Mouse (Mus musculus) thymus, postnatal 36 days (tissue): Measurements from ENCODE around the gene Bsdc1.
A peak's percentile ranks its signal among the peaks of the same experiment; 100 is the strongest.
"Not testable (repeated sequence)": the region's sequence is repeated elsewhere in the genome, so short reads cannot be mapped to it uniquely, and the experiment has no call there.

Experiments used
- DNase-seq, 2 experiments: peaks; one replicate each; pipeline ENCODE4 v3.0.0; 2022; ENCODE audit warnings: mixed read lengths in 2 of 2

The Bsdc1 gene

DNA sequence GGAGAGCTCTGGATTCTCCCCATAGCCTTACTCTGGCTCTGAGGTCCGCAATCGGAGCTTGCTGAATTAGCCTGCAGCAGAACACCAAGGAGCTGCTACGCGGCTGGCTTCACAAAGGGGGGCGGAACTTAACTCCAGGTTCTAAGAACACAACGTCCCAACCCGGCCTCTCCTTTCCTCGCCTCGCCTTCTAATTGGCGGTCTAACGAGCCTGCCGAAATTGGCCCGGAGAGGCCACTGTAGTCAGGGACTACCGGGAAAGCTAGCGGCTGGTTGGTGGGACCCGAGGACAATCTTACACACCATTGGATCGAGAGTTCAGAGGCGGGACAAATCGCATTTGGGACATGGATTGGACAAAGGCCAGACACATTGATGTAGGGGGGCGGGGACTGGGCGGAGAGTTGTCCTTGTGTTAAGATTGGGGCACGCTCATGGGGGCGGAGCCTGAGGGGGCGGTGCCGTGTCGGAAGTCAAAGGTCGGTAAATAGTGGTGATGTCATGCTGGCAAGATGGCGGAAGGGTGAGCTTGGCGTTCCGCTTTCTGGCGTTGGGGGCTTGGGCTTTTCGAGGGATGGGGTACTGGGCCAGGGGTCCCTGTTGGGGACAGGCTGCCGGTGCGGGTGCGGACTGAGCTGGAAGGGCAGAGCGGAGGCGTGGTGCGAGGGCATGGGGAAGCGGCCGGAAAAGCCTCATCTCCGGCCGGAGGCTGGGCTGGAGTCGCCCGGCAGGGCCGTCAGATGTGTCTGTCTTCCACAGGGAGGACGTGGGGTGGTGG, at the start of gene Bsdc1:
Bsdc1 (plus strand) TSS at position 399 of the 778 bp plus-strand sequence.
- DNase-seq = peak; percentile 100

DNA sequence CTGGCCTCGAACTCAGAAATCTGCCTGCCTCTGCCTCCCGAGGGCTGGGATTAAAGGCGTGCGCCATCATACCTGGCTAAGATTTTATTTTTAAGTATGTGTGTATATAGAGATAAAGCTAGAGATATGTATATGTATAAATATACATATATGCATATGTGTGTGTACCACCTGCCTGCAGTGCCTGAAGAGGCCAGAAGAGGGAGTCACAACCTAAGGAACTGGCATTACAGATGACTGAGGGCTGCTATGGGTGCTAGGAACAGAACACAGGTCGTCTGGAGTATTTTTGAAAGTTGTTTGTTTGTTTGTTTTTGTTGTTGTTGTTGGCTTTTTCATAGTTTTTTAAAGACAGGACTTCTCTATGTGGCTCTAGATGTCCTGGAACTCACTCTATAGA, 45.5 kb upstream of the Bsdc1 start:
- DNase-seq = no peak

DNA sequence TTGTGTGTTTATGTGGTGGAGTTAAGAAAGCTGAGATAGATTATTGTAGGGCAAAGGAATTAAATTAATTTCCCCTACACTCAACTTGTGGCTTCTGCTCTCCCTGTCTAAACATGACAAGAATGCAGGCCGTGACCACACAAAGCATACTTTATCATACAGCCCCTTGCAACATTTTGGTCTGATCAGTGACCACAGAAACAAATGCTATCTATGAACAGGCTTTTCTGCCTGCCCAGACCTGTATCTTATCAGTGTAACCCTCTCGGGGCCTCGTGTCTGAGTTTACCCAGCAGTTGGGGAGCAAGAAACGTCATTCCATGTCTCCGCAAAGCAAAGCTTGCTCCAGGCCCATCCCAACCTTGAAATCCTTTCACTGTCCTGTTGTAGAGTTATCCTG, 44.9 kb upstream of the Bsdc1 start:
- no peak for DNase-seq

DNA sequence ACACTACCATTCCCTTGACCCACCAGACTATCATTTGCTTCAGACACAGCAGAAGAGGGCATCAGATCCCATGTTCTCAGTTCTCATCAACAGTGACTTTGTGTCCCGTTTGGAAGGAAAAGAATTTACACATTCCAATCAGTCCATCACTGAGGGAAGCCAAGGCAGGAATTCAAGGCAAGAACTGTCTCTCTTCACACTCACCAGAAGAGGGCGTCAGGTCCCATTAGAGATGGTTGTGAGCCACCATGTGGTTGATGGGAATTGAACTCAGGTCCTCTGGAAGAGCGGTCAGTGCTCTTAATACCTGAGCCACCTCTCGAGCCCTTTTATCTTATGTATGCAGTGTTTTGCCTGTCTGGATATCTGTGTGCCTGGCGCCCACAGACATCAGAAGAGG, 43.1 kb upstream of the Bsdc1 start:
- no peak for DNase-seq

DNA sequence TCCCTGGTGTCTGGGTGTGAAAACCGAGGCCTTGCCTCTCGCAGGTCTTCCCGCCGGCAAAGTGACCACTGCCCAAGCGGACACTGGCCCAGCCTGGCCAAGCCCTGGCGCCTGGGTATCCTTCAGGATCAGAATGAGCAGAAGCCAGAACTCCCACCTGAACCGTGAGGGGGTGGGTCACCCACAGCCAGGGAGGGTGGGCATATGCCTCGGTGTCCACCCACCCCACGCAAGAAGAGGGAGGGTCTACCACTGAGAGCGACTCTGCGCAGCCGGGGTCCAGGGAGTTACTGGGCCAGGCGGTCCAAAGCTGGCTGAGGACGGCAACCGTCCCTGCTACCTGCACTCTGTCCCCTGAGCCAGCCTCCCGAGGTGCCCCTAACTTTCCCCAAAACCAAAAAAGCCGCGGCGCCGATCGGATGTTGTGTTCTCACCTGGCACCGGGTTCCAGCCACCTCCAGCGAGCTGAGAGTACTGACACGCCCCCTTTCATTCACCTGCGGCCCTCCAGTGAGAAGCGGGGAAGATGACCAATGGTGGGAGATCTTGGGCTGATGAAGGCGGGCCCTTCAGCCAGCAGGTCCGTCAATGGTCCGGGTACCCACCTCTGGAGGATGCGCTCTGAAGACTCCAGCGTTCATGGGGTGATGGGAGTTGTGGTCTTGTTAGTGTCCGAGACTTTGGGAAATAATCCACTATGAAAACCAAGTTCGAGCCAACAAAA, 20.9 kb upstream of the Bsdc1 start, which contains the start of gene Zbtb8b:
Zbtb8b (minus strand) TSS at position 514 of the 724 bp plus-strand sequence.
- DNase-seq = no peak

DNA sequence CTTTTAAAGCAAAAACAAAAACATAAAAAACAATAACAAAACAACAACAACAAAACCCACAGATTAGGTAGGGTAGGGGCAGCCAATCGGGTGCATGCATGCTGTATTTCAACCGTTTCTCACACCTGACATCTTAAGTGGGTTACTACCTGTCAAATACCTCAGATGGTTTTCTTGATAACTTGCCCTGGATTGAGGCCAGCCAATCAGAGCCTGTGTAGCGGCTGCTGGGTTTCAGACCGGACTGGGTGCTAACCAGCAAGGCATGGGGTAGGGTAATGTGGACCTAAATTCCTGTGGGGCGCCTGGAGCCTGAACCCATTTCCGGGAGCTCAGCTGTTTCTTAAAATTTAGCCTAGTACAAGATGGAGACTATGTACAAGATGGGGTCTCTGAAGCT, 20.2 kb upstream of the Bsdc1 start:
- DNase-seq = no peak

DNA sequence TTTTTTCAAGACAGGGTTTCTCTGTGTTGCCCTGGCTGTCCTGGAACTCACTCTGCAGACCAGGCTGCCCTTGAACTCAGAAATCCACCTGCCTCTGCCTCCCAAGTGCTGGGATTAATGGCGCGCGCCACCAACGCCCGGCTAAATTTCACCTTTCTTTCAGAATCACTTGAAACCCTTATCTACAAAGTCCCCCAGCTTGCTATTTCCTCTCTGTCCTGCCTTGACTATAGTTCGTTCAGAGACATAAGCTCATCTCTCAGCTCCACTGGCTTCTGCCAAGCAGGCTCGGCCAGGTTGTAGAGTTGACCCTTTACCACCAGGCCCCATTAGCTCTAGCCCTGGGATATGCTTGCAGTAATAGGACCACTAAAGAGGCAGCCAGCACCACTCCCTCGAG, 14.0 kb upstream of the Bsdc1 start:
- no peak for DNase-seq

DNA sequence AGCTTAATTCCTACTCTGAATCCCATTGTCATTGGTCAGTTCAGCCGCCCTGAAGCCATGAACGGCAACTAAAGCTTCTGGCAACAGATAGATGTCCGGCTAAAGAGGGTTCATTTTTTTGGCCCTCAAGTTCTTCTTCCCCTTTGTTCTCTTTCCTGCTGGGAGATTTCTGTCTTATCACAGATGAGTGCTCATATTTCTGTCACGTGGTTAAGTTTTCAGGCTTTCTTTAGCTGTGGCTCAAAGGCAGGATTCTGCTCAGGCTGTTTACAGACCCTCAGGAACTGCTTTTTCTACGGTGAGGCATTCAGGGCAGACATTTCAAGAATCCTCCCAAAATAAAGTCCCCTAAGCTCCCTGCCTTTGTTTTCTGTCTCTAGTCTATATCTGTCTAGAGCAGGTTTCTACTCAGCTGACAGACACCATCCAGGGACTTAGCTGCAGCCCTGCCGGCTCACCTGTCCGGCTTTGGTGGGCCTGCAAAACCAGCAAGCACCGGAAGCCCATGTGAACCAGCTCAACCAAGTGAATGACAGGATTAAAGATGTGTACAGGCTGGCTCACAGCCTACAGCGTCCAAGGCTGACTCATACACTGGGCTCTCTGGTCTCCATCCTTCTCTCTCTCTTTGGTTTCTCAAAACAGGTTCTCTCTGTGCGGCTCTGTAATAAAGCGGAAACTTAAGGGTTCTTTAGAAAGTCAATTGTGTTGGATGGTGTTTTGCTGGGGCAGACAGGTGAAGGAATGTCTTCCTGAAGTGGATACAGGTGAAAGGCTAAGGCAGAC, 13.4 kb upstream of the Bsdc1 start:
- no peak for DNase-seq

DNA sequence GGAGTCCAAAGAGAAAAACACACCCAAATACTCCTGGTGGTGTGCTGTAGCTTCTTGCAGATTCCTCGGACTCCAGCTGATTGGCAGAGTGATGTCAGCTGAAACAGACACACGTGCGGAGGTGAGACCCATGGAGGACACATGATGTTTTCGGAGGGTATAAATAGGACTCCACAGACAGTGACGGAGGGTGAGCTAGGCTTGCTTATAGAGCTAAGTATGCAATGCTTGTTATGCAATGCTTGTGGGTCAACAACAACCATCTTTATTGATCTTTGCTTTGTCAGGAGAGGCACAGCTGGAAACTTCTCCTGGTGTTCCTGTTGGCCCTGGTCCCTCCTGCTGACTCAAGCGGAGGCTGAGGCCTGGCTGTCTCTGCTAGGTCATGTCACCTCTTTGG, 12.7 kb upstream of the Bsdc1 start:
- no peak for DNase-seq

DNA sequence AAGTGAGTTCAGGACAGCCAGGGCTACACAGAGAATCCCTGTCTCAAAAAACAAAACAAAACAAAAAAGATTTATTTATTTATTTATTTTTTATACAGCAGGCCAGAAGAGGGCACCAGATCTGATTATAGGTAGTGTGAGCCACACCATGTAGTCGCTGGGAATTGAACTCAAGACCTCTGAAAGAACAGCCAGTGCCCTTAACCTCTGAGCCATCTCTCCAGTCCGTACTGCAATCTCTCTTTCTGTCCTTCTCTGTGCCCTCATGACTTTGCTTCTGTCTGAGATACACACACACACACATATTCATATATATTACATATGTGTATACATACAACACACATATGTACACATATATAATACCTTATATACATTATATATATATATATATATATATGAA, 10.5 kb upstream of the Bsdc1 start:
- no peak for DNase-seq

DNA sequence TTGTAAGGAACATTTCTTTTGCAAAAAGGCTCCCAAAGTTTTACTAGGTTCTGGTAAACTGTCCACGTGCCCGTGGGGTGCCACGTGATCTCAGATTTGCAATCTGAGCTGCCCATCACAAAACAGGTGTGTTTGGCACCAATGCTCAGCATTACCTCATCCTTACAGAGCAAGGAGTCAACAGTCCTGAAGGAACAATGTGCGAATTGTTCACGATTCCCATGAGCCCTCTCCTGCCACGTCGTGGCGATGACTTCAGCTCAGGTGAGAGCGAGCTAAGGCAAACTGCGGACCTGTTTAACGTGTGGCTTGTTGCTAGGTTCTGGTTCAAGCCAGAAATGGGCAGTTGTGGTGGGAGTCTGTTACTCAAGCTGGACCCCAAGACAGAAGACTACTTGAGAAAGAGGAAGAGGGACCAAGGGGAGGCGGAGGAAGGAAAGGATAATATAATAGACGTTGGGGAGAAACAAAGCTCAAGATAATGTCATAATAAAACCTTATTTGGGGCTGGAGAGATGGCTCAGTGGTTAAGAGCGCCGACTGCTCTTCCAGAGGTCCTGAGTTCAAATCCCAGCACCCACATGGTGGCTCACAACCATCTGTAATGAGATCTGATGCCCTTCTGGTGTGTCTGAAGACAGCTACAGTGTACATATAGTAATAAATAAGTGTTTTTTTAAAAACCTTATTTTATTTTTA, 9.8 kb upstream of the Bsdc1 start:
- no peak for DNase-seq

DNA sequence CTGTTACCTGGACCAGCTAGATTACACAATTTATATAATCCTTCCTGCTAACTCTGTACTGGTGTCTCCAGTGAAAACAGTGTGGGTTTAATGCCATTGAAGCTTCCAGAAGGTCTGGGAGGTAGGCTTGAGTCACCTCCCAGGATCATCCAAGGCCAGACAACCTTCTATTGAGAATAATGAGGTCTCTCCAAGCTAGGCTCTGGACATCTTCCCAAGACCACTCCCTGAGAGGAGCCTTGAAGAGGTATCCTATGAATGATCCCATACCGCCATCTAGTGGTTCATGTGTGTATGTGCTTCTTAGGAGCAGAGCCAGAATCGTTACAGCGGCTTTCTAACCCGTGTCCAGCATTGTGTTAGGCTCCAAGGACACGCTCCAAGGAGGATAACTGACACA, 6.1 kb upstream of the Bsdc1 start:
- DNase-seq = peak; percentile 20 to 30

DNA sequence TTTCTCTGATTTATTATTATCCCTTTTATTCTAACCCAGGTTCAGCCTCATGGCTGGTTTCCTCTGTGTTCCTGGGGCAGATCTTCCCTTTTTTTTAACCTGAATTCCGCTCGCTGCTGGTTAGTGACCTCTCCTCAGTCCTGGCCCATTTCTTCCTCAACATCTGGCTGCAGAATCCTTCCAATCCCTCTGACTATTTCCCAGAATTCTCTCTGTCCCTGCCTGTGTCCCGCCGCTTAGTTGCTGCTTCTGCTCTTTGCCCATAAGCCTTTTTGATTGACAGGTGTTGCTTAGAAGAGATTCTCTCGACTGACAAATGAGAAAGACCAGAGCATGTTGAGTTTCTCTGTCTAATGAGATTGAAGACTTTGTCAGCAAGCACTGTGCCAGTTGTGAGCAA, 5.3 kb upstream of the Bsdc1 start:
- DNase-seq = no peak

DNA sequence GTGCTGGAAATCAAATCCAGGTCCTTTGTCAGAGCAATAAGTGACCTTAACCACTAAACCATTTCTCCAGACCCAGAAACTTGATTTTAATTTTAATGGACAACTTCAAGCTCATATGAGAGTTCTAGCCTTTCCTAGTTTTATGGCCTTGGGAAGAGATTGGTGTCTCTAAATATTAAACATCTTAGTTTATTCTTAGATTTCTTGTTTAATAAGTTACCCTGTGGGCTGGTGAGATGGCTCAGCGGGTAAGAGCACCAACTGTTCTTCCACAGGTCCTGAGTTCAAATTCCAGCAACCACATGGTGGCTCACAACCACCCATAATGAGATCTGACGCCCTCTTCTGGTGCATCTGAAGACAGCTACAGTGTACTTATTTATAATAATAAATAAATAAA, 4.1 kb upstream of the Bsdc1 start:
- DNase-seq = not testable (repeated sequence)

DNA sequence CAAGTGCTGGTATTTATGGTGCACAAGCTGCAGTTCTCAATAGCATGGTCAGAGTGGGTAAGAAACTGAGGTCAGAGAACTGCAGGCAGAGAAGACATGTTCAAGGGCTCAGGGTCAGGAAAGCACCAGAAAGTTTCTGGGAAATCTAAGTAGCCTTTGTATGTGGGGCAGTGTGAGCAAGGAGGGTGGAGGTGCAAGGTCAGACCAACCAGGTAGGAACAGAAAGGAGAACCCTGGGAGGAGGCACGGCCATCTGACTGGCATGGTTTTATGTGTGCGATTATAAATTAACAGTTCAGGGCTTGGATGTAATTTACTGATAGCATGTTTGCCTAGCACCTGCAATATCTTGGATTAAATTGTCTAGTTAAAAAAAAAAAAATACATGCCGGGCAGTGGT, 1.7 kb upstream of the Bsdc1 start:
- DNase-seq = no peak

DNA sequence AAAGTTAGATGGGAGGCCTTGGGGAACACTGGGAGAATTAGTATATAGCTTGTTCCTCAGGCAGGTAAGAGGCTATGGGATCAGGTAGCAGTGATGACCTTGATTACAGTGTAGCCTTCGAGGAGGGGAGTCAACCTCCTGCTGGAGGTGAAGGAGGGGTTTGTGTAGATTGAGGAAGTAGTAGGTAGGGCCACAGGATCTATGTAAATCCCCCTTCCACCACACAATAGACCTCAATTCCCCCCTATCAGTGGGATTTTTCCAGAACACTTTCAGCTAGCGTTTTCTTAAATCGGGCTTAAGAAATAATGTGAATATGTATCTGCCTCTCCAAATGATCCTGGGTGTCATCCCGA, 576 bp upstream of the Bsdc1 start:
- peak in 1 of 2 experiments; percentile 12 for DNase-seq

DNA sequence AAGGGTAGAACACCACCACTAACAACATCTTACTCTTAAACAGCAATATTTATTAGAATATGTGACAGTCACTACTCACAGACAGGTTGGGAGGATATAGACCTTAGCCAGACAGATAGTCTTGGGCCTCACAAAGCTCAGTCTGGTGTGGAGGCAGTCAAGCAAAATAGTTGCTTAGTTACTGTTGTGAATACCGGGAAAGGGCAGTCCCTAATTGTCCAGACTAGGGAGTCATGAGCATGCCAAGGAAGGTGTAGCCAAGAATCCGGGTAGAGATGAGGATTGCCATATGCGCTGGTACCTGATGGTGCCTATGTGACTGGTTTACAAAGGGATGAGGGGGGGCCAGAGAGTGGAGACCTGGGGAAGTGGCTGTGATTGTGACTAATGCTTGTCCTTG, 737 bp downstream of the Bsdc1 start:
- no peak for DNase-seq

DNA sequence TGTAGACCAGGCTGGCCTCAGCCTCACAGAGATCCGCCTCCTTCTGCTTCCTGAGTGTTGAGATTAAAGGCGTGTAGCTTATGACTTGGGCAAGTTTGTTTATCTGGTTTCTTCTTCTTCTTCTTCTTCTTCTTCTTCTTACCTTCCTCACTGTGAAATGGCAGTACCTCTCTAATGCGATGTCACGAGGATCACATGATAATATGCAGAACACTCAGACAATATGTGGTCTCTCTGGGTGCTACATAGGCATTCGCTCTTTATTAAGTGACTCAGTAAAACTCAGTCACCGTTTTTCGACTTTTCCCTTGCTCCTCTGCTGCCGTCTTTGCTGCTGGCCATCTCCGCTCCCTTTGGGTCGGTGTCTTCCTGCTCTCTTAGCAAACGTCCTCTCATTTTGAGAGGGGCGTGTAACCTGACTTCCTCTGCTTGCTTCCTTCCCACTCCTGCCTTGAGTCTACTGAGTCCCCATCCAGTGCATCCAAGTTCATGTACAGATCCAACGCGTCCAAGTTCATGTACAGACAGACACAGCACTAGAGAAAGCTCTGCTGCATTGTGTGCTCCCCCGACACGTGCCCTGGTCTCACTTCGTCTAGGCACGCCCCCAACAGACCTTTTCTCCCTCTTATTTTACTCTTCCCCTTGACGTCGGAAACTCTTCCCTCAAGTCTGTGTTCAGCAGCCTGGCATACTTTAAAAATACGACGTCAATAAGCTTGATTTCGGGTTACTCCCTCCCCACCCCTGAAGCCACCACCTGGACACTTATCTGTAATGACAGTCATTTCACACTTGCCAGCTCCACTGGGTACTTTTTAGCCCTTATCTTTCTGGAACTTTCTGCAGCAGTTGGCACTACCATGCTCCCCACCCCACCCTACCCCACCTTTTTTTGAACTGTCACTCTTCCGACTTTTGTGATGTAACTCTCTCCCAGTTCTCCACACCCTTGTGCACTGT, 2.0 kb downstream of the Bsdc1 start:
- no peak for DNase-seq

DNA sequence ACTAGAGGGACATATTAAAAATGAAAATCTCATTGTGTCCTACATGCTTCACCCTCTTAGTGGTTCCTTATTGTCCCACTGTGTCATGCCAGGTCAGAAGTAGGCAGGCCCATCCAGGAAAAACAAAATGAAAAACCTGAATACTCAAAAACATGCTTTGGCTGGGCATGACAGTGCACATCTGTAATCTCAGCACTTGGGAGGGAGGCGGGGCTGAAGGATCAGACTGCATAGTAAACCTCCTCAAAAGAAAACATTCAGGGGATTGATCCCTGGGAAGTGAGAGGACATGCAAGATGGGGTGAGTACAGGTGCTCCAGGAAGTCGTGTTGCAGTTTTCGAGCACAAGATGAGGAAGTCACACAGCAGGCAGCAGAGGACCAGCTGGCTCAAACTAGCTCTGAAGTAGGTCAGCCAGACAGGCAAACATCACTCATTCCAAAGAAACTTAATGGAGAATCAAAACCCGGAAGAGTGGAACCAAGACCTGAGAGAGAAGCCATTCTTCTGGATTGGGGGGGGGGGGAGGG, 3.0 kb downstream of the Bsdc1 start:
- DNase-seq = no peak

DNA sequence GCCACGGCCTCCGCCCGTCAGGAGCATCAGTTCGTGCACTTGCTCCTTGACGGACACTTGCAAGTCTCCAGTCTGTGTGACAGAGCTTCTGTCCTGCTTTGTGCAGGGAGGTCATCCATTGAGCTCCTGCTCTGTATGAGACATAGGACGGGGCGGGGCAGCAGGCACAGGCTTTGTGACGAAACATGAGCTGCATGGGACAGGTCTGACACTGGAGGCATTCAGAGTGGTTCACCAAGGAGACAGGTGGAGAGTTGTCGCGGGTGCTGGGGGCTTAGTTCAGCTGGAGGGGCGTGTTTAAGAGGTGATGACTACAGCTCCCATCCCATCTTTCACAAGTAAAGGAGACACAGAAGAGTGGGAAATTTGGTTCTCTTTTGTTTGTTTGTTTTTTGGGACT, 14.7 kb downstream of the Bsdc1 start:
- no peak for DNase-seq

DNA sequence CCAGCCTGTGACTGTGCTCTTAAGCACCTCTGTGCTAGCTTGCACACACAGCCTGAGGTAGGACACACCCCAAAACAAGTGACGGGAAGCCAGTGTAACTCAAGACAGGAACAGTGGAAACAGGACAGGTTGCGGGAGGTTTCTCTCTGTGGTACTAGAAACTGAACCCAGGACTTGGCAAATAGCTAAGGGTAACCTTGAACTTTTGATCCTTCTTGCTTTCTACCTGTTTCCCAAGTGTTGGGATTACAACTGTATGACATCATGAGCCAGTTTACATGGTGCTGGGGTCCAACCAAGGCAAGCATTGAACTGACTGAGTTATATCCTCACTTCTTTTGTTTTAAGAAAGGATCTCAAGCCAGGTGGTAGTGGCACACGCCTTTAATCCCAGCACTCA, 18.5 kb downstream of the Bsdc1 start:
- no peak for DNase-seq

DNA sequence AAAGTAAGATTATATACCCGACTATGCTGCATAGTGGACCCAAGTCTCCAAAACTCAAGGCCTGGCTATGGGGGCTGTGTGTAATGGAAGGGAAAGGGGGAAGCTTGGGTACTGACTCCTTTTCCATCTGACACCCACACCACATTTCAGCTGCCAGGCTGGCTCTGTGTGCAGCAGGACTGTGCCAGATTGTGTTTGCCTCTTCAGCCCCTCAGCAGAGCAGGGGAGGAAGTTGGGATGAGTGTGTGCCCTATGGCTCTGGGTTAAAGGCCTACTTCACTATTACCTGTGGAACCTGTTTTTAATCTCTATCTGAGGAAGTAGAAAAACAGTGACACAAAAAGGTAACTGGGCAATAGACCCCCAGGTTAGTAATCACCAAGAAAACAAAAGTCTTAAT, 19.7 kb downstream of the Bsdc1 start:
- DNase-seq = no peak
